Mouse (Mus musculus): ENCODE results near the gene Olfr172.
A peak's percentile ranks its signal among the peaks of the same experiment; 100 is the strongest.

- TF ChIP-seq POLR2A (IDR thresholded peaks at IDR 0.05; ENCODE audit: low read depth, low read length) (peak; percentile 23), CTCF (conservative IDR thresholded peaks at IDR 0.05; ENCODE audit: insufficient read depth, insufficient read length, low read depth, low read length) (no peak)
These were observed 35.4 kb downstream of the Olfr172 start, which contains the start of gene Cldnd1 for GRCm38 (mm10) chr16:58727477-58728131.
